Mouse (Mus musculus) kidney, adult 11 months (tissue): ENCODE measurements at regions not wholly inside any gene's neighbourhood (a gene's known extent, or its start where the extent isn't known, plus 50 kb on each side); places are given as distances from the start of the nearest gene placed in this dataset.
A peak's percentile ranks its signal among the peaks of the same experiment; 100 is the strongest.

Experiments
- DNase-seq: peaks from one replicate; pipeline ENCODE4 v3.0.0; 2022

DNA sequence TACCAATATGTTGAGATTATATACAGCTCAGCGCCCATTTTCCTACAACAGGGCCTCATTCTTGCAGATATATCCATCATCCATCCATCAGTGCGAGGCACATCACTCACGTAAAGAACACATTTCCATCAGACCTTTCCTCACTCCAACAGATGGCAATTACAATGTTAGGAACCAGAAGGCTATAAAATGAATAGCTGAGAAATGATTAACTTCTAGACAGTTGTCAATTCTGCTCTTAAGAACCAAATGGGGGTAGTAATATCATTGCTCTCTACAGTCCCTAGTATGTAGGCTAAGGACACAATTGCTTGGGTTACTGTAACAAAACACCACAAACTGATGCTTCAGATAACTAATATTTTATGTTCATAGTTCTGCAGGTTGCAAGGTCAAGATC lies 176.1 kb upstream of the Sash1 start:
- no peak for DNase-seq

DNA sequence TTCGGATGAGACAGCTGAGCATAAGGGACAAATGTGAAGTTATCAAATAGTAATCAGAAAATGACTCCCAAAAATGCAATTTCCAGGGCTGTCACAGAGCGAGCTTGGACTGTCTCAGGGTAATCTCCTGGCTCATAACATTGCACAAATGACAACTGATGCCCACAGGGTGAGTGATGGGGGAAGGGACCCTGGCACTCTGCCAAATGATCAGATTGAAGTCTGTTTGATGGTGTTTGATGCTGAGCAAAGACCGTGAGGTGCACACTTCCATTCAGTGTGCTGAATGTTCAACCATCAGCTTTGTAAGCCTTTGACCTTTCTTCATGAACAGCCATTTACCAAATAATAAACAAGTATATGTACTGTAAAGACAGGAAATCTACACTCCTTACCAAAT lies 169.4 kb upstream of the Sash1 start:
- no peak for DNase-seq

DNA sequence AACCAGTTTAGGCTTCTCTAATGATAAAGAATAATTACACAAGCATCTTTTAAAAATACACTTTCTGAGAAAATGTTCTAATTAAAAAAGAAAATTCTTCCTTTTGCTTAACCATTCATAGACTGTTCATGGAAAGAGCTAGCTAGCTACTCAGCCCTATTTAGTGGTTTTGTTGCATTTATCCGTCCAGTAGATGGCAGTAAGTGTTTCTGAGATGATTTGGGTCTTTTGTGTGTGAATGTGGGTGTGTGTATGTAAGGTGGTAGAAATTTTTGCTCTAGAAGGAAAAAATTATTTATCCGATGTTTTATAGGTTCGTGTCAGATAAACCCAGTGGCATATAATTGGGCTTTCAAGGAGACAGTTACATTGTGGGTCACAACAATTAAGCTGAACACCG lies 167.5 kb upstream of the Sash1 start:
- DNase-seq, result no peak

DNA sequence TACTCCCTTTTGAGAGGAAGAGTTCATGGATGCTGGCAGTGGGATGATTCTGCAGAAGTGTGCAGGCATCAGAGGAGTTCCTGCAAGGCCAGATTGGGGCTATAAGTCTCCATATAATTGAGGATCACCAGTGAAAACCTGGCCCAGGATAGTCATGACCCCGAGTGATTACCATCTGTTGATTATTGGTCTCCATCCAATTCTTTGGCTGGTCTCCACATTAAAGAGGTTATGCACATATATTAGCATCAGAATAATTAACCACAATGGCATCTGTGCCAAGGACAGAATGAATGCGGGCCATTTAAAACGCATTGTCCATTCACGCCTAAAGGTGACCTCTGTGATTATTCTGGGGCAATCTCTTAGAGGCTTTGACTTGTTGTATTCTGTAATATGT lies 161.5 kb upstream of the Sash1 start:
- DNase-seq, result no peak

DNA sequence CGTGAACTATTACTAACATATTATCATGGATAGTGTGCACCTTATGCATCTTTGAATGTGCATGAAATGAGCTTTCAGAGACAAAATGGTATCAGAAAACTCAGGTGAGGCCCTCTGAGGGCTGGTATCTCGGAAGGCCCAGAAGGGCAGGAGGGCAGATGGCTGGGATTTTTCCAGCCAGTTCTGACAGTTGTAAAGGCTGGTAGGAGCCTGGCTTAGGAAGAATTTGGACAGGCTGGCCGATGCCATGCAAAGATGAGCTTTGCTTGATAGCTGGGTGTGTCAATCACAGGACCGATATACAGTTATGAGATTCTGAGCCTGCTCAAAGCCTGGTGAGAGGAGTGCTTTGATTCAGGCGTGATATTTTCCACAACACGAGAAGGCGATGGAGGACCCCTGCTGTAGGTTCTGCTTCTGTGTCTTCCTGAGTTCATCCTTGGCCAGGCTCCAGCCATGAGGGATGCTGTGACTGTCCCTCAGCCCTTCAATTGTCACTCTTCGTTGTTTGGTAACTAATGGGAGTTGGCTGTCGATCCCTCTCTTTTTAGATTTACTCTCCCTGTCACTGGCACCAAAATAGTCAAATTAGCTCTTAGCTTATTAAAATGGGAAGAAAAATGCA lies 159.0 kb upstream of the Sash1 start:
- no peak for DNase-seq

GRCm38 (mm10) chr10:9043507-9043906 lies 157.6 kb upstream of the Sash1 start:
- DNase-seq, result no peak

- DNase-seq, result no peak
Observed at GRCm38 (mm10) chr10:9030486-9030885, 144.6 kb upstream of the Sash1 start.

DNA sequence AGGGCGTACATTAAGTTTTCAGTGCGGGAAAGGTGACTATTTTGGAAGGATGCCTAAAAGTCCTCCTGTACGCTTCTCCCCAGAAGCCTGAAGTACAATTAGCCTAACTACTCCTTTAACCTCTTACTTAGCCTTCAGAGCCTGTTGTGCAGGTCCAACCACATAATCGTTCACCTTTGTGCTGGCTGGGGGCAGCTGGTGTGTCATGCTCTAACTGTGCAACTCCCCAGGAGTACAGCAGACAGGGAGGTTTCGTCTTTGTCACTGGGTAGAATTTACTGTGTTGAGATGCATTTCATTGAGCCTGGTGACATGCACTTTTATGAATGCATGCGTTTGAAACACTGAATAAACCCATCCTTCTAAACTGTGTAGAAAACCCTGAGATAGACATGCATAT lies 143.6 kb upstream of the Sash1 start:
- DNase-seq, result no peak

- DNase-seq, result no peak
Observed at GRCm38 (mm10) chr10:9027070-9027807, 141.4 kb upstream of the Sash1 start.

DNA sequence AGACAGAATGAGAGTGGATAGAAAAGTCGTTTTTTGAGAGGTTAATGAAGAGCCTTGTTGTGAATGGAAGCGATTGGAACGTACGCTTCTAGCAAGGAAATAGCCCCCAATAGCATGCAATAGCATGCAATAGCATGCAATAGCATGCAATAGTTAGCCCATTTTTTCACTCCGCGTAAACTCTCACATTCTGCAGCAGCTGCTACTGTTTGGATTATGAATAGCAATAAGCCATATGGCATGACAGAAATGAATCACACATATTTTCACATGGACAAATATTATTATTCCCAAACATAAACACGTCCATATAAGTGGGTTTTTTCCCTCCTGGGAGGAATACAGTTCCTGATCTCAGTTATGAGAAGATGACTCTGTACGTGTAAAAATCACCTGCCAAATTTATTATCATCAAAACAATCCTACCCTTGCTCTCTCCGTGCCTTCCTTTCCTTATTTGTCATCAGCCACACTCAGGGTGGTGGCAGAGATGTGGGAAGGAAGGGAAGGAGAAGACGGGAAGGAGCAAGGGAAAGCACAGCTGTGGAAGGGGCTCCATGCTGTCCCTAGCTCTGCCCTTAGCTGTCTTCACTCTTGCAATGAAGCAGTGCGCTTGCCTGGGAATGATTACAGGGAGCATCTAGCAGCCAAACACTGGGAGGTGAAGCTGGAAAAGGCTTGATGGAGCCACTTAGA lies 129.1 kb upstream of the Sash1 start:
- no peak for DNase-seq

GRCm38 (mm10) chr10:9013549-9013925 lies 127.7 kb upstream of the Sash1 start:
- DNase-seq, result no peak

DNA sequence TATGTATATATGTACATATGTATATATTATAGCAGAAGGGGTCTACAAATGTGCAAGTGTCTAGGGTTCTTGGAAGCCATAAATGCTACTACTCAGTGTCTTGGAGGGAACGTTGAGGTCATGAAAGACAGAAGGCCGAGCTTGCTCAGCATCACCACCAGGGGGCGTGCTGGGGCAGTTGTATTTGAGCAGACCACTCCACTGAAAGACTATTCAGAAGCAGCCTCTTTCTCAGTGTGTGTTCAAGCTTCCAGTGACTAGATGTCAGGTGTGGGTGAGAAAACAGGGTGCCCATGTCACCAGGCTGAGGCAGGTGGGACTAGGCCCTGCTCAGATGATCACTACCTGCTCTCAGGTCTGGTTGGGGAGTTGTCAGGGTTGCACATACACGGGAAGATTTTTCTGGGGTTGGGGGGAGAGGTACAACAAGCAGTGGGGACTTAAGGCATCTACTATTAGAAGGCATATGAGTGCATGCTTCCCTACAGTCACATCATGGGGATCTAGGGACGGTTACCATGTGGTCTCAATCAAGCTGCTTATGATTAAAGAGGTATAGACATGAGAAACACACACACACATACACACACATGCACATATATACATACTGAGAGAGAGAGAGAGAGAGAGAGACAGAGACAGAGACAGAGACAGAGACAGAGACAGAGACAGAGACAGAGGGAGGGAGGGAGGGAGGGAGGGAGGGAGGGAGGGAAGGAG lies 127.1 kb upstream of the Sash1 start:
- DNase-seq, result peak; percentile 18

- DNase-seq, result no peak
Observed at GRCm38 (mm10) chr10:9011906-9012305, 126.0 kb upstream of the Sash1 start.

DNA sequence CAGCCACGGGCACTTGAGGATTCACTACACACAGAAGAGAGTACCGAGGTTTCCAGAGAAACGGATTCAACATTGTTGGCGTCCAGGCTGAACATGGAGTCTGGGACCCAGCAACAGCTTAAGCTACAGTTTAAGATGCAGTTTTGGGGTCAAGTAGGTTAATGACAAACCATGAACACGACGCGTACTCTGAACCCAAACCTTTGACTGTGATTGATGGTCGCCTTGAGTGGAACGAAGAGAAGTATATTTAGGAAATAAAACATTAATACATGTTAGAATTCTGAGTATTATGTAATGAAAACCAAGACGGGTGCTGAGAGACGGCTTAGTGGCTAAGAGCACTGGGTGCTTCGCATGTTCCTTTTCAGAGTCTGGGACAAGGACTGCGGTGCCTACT lies 124.3 kb upstream of the Sash1 start:
- peak; percentile 11 for DNase-seq

- DNase-seq, result no peak
Observed at GRCm38 (mm10) chr10:9005140-9005909, 119.5 kb upstream of the Sash1 start.

DNA sequence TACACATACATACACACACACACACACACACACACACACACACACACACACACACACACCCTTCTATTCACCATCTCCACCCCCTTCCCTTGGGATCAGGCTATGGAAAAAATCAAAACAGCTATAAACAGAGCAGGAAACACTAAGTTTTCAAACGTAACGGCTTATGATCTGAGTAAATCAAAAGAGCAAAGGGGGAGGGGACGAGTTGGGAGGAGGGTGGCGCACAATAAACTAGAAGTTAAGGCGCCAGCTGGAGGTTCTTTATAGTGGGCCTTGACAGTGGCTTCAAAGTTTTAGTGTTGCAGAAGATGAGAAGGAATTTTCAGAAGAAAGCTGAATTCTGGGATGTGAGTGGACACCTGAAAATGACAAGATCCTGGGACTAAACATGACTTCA lies 116.4 kb upstream of the Sash1 start:
- no peak for DNase-seq

- DNase-seq, result no peak
Observed at GRCm38 (mm10) chr10:8998758-8999398, 113.0 kb upstream of the Sash1 start.

GRCm38 (mm10) chr10:8998356-8998755 lies 112.5 kb upstream of the Sash1 start:
- DNase-seq, result no peak

DNA sequence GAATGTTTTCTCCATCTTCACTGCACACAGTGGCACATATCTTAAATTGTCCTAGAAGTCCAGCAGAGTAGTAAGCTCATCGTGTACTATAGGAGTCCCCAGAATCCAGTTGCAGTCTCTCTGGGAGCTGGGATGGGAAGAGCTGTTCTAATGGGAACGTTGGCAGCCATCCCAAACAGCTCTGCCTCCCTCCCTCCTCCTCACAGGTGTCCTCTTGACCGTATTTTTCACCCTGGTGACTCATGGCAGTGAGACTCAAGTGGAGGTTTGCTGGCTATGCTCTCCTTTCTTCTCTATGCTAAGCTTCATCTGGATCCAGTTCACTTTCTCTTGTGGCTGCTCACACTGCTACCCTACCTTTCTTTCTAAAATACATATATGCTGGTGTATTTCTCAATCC lies 109.2 kb upstream of the Sash1 start:
- DNase-seq, result no peak

DNA sequence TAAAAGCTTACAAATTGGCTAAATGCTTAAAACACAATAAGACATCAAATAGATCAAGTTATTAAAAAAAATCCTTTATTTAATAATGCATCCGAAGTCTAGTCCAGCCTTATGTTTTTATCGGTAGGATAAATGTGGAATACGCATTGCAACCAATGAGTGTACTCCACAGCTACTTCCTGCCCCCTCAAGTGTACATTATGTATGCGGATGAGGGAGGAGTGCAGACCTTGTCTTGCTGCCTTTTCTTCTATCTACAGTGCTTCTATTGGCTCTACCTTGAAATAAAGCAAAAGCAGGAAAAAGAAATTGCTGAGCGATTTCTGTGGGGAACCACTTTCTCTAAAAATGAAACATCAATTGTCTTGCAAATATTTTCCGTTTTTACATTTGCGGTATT lies 100.5 kb upstream of the Sash1 start:
- no peak for DNase-seq

DNA sequence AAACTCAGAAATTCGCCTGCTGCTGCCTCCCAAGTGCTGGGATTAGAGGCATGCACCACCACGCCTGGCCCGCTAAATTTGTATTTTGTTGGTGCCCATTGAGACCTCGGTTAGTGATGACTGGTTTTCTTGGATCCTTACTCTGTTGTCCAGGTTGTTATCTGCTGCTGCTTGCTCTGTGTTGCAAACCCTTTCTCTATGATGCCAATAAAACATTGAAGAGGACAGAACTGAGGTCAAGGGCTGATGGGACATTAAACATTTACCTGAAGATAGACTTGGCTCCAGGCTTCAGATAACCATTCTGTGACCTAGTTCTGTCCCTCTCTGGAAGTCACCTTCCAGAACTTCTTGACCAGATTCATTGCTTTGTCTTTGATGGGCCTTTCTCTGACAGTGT lies 97.5 kb upstream of the Sash1 start:
- DNase-seq, result no peak

DNA sequence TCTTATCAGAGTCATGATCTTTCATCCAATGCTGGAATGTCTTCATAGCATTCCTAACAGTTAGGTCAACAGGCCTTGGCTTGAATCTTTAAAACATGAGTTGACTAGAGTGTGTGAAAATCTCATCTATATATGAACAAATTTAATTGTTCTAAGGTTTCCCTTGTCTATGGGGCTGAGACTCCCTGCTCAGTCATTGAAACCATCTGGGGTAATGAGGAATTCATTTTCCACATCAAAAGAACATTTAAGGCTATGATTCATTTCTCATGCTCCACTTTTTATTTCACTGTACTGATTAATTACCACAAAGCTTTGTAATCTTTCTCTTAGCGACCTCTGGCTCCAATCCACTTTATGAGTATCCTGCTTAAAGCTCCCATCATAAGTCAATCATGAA lies 94.7 kb upstream of the Sash1 start:
- no peak for DNase-seq
